Mouse (Mus musculus): ENCODE measurements around the gene Dffb.

GRCm38 (mm10) chr4:153975292-153975662 lies 351 bp upstream of the Dffb start:
- no peak for TF ChIP-seq CTCF (IDR thresholded peaks at IDR 0.05; ENCODE audit: low read depth)
- no peak for TF ChIP-seq EP300 (optimal IDR thresholded peaks at IDR 0.05)

All from stomach, postnatal 0 days (tissue).